Mouse (Mus musculus) gastrocnemius, postnatal 36 days (tissue): ENCODE measurements around the gene Tbc1d30. TPM values are rescaled to one million over a fixed set of nuclear protein-coding genes. Genes with fewer than 3 reads are reported as not detected.
"Not testable (repeated sequence)": the region's sequence is repeated elsewhere in the genome, so short reads cannot be mapped to it uniquely, and the experiment has no call there.

Source experiments
- DNase-seq, 2 experiments: peaks; one replicate each; pipeline ENCODE4 v3.0.0; 2022
- intact Hi-C: fragments of 180-260 bp; cut with DNase I; formaldehyde crosslinking; loops from one replicate; pipeline ENCODE4 v1.15.1; 2025
- total RNA-seq, 2 experiments: library from RNA; stranded (reverse); gene quantifications; 2 replicates each; pipeline ENCODE4 v1.2.3; 2021

Tbc1d30 gene
- total RNA-seq, 2 experiments from 2014 or later = 0.42 to 0.46 TPM

DNA sequence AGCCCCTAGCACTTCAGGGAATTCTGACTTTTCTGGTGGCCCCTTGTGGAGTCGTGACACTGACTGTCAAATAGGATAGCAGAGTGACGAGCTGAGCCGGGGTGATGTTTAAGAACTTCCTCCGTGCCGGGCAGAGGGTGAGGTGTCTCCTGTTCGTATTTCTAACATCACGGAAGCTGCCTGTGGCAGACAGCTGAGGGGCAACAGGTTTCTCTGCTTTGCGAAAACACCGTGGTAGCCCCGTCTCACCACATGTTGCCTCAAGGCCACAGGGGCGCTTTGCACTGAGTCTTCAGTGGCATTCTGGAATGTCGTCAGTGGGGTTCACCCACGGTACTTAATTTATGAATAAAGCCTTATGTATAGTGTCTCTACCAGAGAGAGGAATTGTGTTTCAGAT, 16.2 kb upstream of the Tbc1d30 start:
- no peak for DNase-seq
- intact Hi-C loops = no loop called here

DNA sequence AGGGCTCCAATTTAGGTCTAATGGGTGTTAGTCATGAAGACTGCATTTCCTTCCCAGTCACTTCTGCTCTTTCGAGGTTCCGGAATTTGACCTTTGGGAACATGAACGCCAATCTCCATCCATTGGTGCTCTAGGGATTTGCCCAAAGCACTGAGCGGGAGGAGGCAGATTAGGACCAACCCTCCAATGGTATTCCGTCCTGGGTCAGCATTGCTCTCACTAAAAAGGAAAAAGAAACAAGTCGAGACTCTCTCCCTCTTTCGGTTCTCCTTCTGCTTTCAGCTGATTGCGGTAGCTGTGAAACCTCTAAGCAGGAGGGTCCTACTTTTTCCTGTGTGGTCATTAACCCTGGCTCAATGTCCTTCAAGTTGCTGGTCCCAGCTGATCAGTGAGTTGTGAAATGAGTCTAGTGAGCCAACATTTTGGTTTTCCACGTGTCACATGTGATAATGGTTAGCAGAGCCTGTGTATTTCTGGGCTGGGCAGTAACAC, 14.7 kb upstream of the Tbc1d30 start:
- DNase-seq = no peak

DNA sequence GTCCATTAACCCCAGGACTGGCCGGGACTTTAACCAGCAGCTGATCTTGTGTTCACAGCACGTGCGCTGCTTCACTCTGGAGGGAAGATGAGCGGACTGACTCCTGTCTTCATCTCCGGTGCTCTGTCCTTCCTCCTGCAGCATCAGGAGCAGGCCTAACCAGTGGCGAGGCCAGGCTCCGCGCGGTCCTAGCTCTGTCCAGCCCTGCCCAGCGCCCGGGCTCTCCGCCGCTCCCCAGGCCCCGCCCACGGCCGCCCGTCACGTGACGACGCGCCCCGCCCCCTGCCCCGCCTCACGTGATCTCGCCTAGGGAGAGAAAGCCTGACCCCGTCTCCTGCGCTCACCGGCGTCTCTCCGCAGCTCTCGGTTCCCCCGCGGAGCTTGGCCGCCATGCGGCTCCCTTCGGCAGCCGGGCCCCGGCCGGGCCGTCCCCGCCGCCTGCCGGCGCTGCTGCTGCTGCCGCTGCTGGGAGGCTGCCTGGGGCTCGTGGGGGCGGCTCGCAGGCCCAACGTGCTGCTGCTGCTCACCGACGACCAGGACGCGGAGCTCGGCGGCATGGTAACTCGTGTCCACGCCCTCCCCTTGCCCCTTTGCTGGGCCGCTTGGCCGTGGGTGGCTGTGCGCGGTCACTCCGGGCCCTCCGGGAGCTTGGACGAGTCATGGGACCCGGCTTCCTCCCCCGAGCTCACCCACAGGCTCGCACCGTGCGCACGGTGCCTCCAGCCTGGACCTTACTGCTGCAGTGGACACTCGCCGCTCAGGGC, 13.9 kb upstream of the Tbc1d30 start, which contains the start of gene Gns:
TSS of gene Gns (plus strand) at position 290 of the 764 bp plus-strand sequence.
- peak; percentile 76 to 86 for DNase-seq
- intact Hi-C loops = no loop called here

More for the DNA sequence above, 14.7 kb upstream of the Tbc1d30 start:
- intact Hi-C loops = no loop called here

DNA sequence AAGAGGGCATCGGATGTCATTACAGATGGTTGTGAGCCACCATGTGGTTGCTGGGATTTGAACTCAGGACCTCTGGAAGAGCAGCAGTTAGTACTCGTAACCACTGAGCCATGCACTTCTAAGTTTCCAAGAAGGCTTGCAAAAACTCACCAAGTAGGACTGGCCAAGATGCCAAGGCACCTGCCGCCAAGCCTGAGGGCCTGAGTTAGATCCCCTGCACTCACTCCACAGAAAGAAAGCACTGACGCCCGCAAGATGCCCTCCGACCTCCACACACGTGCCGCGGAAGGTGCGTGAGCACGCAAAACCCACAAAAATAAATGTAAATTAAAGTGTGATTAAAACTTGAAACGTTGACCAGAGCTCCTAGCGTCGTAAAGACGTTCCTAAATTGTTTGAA, 13.2 kb upstream of the Tbc1d30 start:
- no peak for DNase-seq
- intact Hi-C loops = no loop called here

DNA sequence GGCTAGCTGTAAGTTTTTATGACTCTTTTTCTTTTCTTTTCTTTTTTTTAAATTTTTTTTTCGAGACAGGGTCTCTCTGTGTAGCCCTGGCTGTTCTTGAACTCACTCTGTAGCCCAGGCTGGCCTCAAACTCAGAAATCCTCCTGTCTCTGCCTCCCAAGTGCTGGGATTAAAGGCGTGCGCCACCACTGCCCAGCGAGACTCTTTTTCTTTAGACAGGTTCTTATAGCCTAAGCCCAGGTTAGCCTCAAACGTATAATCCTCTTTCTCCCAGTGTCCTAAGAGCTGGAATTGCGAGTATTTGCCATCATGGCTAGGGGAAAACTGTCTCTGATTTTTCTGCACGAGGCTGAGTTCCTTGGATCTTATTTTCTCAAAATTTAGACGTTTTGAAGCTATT, 12.1 kb upstream of the Tbc1d30 start:
- no peak for DNase-seq

DNA sequence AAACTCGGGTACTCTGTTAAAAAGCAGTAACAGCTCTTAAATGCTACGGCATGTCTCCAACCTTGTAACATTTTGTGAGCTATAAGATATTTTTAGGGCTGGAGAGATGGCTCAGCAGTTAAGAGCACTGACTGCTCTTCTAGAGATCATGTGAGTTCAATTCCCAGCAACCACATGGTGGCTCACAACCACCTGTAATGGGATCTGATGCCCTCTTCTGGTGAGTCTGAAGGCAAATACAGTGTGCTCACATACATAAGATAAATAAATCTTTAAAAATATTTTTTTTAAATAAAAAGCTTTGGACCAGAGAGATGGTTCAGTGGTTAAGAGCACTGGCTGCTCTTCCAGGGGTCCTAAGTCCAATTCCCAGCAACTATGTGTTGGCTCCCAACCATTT, 9.3 kb upstream of the Tbc1d30 start:
- intact Hi-C loops = no loop called here
- no peak for DNase-seq

More for the DNA sequence above, 12.1 kb upstream of the Tbc1d30 start:
- intact Hi-C loops = no loop called here

DNA sequence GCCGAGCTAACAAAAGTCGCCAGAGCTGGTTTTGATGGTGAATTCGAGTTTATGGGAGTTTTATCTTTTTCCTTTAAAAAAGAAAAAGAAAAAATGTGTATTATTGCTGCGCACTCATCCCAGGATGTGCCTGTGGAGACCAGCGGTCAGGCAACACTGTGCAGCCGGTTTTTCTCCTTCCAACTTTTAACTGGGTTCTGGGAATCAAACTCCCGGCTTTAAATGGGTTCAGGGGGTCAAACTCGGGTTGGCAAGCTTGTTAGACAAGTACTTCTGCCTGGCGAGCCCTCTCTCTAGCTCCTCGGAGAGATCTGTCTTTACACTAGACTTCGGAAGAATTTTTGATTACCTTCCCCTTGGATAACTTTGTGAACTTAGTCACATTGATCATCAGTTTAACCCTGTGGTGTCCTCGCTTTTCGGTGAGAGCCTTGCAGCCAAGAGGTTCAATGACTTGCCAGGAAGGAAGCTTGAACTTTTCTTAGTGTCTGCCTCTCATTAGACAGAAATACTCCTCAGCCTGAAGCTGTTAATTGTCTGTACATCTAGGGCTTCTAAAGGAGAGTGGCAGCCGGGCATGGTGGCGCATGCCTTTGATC, 713 bp upstream of the Tbc1d30 start:
- no peak for DNase-seq
- intact Hi-C loops = no loop called here

DNA sequence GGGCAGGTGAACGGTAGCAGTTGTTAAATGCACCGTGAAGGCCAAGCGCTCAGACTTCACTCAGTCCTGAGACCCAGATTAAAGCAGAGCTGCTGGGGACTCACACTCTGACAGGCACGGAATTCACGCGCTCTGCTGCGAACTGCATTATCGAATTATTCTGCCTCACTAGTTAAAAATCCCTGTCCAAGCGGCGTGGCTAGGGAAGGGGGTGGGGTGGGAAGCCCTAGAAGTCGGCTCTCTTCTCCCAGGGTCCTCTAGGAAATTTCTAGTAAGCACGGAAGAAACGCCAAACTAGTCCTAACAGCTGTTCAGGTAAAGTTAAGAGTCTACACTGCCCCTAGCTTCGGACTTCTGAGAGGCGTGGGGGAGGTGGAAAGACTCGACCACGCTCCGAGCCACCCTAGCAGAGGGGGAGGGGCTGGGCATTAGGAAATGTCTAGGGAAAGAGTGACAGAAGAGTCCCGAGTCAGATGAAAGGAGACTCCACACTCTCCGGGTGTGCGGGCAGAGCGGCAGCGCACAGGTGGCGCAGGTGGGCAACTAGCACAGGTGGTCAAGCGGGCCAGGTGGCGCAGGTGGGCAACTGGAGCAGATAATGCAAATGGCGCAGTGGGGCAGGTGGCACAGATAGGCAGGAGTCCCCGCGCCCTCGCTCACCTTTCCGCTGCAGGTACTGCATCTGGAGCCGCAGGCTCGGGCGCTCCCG, 567 bp downstream of the Tbc1d30 start:
- DNase-seq = no peak
- intact Hi-C loops = no loop called here

DNA sequence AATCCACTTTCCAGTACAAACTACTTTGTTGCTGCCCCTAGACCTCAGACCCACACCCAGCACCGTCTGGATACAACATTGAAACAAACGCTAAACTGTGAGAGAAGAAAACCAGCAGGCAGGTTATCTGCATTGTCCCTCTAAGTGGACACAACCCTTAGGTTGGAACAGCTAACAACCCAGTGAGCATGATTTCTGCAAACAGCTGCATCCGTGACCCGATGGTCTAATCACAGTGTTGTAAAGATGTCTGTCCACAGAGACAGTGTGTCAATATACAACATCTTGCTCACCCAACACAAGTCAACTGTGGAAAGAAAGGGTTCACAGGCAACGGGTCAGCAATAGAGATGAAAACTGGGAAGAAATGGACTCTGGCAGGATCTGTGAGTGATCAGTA, 1.8 kb downstream of the Tbc1d30 start:
- intact Hi-C loops = no loop called here

DNA sequence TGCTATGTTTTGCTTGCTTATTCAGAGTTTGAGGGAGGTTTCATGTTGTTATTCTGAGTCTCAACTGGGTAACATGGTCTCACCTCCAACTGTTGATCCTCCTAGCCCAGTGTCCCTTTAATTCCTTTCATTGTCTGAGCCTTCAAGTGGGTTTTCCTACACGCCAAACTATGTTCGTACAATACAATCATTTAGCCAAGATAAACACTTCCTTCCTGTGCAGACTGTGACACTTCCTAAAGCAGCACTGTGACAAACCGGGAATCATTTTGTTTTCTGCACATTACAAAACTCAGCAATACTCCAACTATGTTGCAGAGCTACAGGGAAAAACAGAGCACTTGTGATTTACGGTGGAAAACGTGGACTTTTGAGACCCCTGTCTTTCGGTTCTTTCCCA, 7.2 kb downstream of the Tbc1d30 start:
- intact Hi-C loops = no loop called here
- DNase-seq = no peak

More for the DNA sequence above, 1.8 kb downstream of the Tbc1d30 start:
- no peak for DNase-seq

DNA sequence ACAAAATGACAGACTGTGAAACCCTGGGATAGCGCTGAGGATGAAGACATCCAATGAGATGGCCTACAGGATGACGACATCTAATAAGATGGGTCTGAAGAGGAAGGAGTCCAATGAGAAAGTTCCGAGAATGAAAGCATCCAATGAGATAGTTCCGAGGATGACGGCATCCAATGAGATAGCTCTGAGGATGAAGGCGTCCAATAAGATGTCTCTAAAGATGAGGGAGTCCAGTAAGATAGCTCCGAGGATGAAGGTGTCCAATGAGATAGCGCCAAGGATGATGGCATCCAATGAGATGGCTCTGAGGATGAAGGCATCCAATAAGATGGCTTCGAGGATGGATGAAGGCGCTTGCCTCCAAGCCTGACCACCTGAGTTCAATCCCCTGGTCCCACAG, 8.8 kb downstream of the Tbc1d30 start:
- no peak for DNase-seq
- intact Hi-C loops = no loop called here

DNA sequence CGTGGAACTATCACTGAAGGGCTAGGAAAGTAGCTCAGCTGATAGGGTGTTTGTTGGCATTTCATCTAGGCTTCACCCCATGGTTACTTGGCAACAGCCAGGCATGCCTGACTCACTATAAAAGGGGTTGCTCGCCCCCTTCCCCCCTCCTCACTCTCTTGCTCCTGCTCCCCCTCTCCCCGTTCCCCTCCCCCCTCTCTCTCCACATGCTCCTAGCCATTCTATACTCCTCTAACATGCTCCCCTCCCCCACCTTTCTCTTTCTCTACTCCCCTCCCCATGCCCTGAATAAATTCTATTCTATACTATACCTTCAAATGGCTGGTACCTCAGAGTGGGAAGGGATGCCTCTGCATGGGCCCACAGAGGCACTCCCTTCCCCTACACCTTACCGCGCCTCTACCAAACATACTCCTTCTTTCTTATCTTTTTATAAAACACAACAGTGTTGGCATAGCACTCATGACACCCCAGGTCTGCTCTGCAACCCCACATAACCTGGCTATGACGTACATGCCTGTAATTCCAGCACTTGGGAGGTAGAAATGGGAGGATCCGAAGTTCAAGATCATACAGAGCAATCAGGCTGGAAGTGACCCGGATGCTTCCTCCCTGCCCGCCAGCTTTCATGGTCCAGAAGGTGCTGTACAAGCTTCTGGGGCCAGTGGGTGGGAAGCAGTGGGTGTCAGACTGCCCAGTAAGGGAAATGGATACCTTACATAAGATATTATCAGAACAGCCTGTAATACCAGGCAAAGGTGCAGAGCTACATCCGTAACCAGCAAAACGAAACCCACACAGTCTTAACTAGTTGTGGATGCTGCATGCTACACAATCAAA, 10.1 kb downstream of the Tbc1d30 start:
- no peak for DNase-seq
- intact Hi-C loops = no loop called here

DNA sequence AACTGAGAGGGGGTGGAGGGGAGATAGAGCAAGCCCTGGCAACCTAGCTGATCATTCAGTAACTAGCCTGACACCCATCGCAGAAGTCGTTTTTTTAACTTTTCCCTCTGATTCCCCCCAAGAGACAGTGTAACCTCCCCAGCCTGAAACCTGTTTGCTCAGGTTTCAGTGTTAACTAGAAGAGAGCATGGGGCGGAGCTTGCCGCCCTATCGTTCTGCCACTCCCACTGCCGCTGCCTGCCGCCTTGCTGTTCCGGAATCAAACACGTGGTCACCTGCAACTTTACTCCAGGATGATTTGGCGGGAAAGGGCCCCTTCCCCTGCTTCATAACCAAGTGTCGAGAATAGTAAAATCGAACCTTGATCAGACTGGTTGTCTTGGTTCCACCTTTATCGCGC, 14.5 kb downstream of the Tbc1d30 start:
- DNase-seq, intact Hi-C loops: not testable (repeated sequence)

DNA sequence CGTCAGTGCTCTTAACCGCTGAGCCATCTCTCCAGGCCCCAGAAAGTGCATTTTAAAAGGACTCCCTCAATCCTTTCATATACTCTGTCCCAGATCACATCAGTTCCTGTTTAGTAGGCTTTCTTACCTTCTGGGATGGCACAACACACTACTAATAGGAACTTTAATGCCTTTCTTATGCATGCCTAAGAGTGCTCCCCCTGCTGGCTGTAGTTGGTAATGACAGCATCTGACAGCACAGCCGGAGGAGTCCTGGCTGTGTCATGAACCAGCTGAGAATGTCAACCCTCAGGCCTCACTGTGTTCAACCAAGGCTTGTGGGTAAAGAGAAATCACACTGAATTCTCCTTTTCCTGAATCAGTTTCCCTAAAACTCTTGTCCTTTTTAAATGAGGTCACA, 16.5 kb downstream of the Tbc1d30 start:
- intact Hi-C loops = no loop called here
- DNase-seq = peak; percentile 18 to 28

DNA sequence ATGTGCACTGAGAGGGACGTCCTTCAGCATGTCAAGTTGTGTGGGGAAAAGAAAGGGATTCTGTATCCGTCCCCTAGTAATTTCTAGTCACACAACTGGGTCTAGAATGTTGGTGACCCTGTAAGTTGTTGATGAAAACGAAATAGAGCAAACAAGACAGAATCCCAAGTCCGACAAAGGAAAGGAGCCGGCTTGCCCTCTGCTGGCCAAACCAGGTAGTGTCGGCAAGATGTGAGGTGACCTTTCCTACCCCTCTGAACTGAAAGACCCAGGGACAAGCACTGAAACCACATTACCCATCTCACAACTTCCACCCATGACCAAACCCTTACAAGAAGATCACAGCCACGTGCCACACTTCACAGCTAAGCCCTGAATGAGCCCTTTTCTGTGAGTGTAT, 20.1 kb downstream of the Tbc1d30 start:
- intact Hi-C loops = no loop called here
- peak; percentile 28 to 50 for DNase-seq

DNA sequence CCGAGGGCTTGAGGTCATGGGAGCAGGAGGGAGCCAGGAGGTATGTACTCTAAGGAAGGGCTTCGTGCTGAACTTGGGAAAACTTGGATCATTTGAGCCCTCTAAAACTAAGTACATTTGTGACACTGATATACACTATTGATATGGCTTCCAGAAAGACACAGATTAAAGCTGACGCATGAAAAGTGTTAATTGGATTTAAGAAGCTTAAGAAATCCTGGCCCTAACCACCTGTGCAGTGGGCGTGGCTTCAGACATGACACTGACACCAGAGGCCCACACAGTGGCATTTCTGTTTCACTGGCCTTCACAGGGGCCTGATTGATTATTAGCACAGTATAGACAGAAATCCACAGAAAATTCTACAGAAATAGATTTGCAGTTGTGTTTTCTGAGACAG, 21.5 kb downstream of the Tbc1d30 start:
- DNase-seq = no peak
- intact Hi-C loops = no loop called here

DNA sequence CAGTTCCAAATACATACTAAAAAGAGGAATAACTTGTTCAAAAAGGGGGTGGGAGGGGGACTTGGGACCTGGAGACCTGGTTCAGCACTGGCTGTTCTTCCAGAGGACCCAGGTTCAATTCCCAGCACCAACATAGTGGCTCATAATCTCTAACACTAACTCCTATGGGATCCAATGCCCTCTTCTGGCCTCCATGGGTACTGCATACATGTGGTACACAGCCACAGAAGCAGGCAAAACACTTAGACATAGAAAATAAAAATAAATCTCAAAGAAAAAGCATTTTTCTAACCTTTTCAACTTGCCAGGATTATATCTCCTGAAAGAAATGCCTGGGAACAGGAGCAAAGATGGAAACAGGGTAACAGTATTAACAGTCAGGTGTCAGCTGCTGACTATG, 24.9 kb downstream of the Tbc1d30 start:
- intact Hi-C loops = no loop called here
- DNase-seq = no peak

DNA sequence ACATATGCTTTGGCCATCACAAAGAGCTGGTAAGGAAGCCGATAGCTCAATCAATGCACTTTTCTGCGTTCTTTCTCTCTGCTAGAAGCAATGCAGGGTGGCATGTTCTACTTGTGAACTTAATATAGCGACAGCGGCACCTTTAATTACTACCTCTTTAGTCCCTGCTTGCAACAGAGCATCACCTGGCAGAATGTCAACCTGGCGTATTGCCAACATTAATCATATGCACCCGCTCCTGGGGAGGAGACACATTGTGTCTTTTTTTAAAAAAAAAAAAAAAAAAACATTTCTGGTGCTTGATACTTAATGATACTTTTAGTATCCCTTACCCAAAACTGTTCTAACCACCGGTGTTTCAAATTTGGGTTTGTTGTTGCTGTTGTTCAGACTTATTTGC, 27.6 kb downstream of the Tbc1d30 start:
- intact Hi-C loops = no loop called here
- DNase-seq = no peak

DNA sequence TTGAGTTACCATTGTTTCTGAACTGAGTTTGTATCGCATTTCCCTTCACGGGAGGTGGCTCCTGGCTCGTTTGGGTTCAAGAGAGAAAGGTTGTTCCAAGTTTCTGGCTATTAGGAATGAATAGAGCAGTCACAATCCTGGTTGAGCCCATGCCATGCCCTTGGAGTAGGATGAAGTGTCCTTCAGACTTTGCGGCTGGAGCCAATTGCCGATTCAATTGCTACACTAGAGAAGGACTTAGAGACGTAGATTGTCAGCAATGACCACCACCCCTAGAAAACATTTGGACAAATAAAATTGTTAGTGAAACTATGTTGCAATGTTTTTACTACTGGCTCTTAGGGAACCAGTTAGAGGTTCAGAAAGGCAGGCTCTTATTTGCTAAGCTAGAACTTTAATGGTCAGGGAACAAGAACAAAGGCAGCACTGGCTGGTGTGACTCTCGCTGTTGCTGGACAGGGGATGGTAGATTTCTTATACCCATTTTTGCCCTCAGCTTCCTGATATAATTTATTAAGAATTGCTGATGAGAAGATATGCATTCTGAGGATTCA, 32.6 kb downstream of the Tbc1d30 start:
- intact Hi-C loops = no loop called here
- DNase-seq = no peak

DNA sequence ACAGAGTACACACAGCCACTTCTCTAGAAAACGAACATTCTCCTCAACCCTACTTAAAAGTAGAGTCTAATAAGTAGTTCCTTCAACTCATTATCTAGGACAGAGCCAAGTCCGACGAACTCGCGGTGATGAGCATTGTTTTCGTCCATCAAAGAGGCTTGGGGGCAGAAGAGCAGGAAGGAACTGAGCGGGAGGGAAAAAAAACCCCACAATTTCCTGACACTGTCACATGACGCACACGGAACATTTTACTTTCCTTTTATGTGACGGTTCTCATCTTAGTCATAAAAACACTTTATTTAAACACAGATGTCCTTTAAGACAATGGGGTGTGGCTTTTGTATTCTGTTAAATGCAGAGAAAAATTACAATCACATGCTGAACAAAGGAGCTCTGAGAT, 34.7 kb downstream of the Tbc1d30 start:
- no peak for DNase-seq
- intact Hi-C loops = no loop called here
